Mouse (Mus musculus): ENCODE results near the gene Tmem151b. TPM values are rescaled to one million over a fixed set of nuclear protein-coding genes. Genes with fewer than 3 reads are reported as not detected.

The Tmem151b gene
- polyA plus RNA-seq, 1 experiment from 2014 or later: 1.7 TPM

DNA sequence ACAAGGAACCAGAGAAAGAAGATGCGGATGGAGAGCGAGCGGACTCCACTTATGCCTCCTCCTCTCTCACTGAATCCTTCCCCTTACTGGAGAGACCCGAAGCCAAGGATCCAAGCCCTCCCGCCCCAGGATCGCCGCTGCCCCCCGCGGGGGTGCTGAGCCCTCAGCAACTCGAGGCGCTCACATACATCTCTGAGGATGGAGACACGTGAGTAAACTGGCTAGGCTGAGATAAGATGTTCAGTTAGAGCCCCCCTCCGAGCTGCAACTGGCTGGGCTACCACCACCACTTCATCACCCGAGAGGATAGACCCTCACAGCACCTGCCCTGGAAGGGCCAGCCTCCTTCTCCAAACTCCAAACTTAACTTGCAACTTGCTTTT, 6.6 kb upstream of the Tmem151b start:
- 2% methylated on average over 14 of the region's 14 CpGs for WGBS
- no peak for DNase-seq (ENCODE audit: low spot score)
- H3K9me3 ChIP-seq: no peaks in the 10 kb centered on the region
- peaks cover 36% of the 10 kb centered on the region for H3K4me1 ChIP-seq
- peak overlapping the region; percentile 75 for H3K27ac ChIP-seq
- H3K4me3 ChIP-seq: peak overlapping the region; percentile 76
- H3K36me3 ChIP-seq: 0 out of 2 replicates have a peak, but pooled peaks cover 7% of the 10 kb centered on the region
- H3K27me3 ChIP-seq (ENCODE audit: insufficient read depth, poor library complexity, severe bottlenecking): peaks cover 68% of the 10 kb centered on the region

GRCm38 (mm10) chr17:45555452-45556106, 6.1 kb upstream of the Tmem151b start, which contains the start of gene Nfkbie:
Nfkbie (plus strand) TSS chr17:45555703.
- H3K36me3 ChIP-seq: 0 out of 2 replicates have a peak, but pooled peaks cover 7% of the 10 kb centered on the region
- peak within 1 kb of the TSS; percentile 75 for H3K27ac ChIP-seq
- H3K27me3 ChIP-seq (ENCODE audit: insufficient read depth, poor library complexity, severe bottlenecking): peaks cover 73% of the 10 kb centered on the region
- H3K4me1 ChIP-seq: peaks cover 36% of the 10 kb centered on the region
- H3K9me3 ChIP-seq: no peaks in the 10 kb centered on the region
- H3K4me3 ChIP-seq: peak within 1 kb of the TSS; percentile 76
- DNase-seq (ENCODE audit: low spot score): peak; percentile 97
- under 1% methylated on average over 45 of the region's 45 CpGs for WGBS

DNA sequence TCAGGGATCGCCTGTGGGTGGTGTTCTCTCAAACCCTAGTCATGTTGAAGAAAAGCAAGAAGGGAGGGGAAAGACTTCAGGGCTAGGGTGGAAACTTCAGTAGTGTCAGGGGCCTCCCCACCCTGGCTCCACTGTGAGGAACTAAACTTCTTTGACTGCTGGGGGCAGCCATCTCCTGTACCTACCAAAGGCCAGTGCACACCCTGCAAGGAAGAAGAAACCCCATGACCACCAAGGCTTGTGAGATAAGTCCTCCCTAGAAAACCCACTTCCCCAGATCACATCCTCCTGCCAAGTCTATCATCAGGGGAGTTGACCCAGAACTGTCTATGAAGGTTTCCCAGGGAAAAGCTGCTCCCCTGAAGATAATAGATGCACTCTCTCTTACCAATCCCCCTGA, 4.9 kb upstream of the Tmem151b start:
- H3K9me3 ChIP-seq: no peaks in the 10 kb centered on the region
- H3K27ac ChIP-seq: no peak overlapping the region
- peaks cover 78% of the 10 kb centered on the region for H3K27me3 ChIP-seq (ENCODE audit: insufficient read depth, poor library complexity, severe bottlenecking)
- H3K4me1 ChIP-seq: peaks cover 47% of the 10 kb centered on the region
- no peak for DNase-seq (ENCODE audit: low spot score)
- 33% methylated on average over 1 of the region's 1 CpGs for WGBS
- no peak overlapping the region for H3K4me3 ChIP-seq
- H3K36me3 ChIP-seq: 0 out of 2 replicates have a peak, but pooled peaks cover 7% of the 10 kb centered on the region

- H3K4me3 ChIP-seq: no peak overlapping the region
- H3K27ac ChIP-seq: no peak overlapping the region
- peaks cover 79% of the 10 kb centered on the region for H3K27me3 ChIP-seq (ENCODE audit: insufficient read depth, poor library complexity, severe bottlenecking)
- H3K4me1 ChIP-seq: peaks cover 46% of the 10 kb centered on the region
- WGBS: 81% methylated on average over 3 of the region's 3 CpGs
- H3K9me3 ChIP-seq: no peaks in the 10 kb centered on the region
- H3K36me3 ChIP-seq: no peaks in the 10 kb centered on the region
- DNase-seq (ENCODE audit: low spot score): no peak
Observed at GRCm38 (mm10) chr17:45553065-45553464, 3.6 kb upstream of the Tmem151b start.

- 4% methylated on average over 8 of the region's 8 CpGs for WGBS
- peaks cover 35% of the 10 kb centered on the region for H3K4me1 ChIP-seq
- H3K27me3 ChIP-seq (ENCODE audit: insufficient read depth, poor library complexity, severe bottlenecking): peaks cover 79% of the 10 kb centered on the region
- H3K27ac ChIP-seq: no peak overlapping the region
- DNase-seq (ENCODE audit: low spot score): peak; percentile 88
- no peaks in the 10 kb centered on the region for H3K9me3 ChIP-seq
- H3K36me3 ChIP-seq: 0 out of 2 replicates have a peak, but pooled peaks cover 1% of the 10 kb centered on the region
- H3K4me3 ChIP-seq: no peak overlapping the region
Observed at GRCm38 (mm10) chr17:45551816-45552451, 2.5 kb upstream of the Tmem151b start.

- peaks cover 79% of the 10 kb centered on the region for H3K27me3 ChIP-seq (ENCODE audit: insufficient read depth, poor library complexity, severe bottlenecking)
- 63% methylated on average over 7 of the region's 7 CpGs for WGBS
Observed at GRCm38 (mm10) chr17:45551249-45551796, 1.8 kb upstream of the Tmem151b start.

DNA sequence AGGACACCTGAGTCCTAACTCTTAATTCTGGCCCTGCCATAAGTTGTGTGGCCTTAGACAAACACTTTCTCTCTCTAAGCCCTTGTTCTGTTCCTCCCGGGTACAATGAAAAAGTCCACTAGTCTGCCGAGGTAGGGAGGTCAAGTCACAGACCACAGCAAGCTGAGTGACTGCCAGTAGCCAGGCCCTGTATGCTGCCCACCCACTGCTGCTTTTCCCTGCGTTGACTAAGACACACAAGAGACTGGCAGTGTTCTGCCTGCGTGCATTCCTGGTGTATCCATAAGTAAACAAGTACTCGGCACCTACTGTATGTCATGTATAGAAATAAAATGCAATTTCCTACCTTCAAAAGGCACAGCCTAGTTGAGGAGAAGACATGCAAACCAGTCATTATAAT, 776 bp upstream of the Tmem151b start:
- Histone ChIP-seq H3K4me1 (peaks cover 30% of the 10 kb centered on the region), H3K27ac (peak overlapping the region; percentile 91; the same call in 1 of the 2 replicates), H3K36me3 (0 out of 2 replicates have a peak, but pooled peaks cover 2% of the 10 kb centered on the region), H3K9me3 (no peaks in the 10 kb centered on the region), H3K4me3 (peak overlapping the region; percentile 86), H3K27me3 (ENCODE audit: insufficient read depth, poor library complexity, severe bottlenecking) (peaks cover 82% of the 10 kb centered on the region)
- 31% methylated on average over 5 of the region's 5 CpGs for WGBS
- no peak for DNase-seq (ENCODE audit: low spot score)

More at GRCm38 (mm10) chr17:45551249-45551796, 1.8 kb upstream of the Tmem151b start:
- no peaks in the 10 kb centered on the region for H3K9me3 ChIP-seq
- peaks cover 29% of the 10 kb centered on the region for H3K4me1 ChIP-seq
- 0 out of 2 replicates have a peak, but pooled peaks cover 2% of the 10 kb centered on the region for H3K36me3 ChIP-seq
- H3K27ac ChIP-seq: no peak overlapping the region
- H3K4me3 ChIP-seq: no peak overlapping the region
- no peak for DNase-seq (ENCODE audit: low spot score)

DNA sequence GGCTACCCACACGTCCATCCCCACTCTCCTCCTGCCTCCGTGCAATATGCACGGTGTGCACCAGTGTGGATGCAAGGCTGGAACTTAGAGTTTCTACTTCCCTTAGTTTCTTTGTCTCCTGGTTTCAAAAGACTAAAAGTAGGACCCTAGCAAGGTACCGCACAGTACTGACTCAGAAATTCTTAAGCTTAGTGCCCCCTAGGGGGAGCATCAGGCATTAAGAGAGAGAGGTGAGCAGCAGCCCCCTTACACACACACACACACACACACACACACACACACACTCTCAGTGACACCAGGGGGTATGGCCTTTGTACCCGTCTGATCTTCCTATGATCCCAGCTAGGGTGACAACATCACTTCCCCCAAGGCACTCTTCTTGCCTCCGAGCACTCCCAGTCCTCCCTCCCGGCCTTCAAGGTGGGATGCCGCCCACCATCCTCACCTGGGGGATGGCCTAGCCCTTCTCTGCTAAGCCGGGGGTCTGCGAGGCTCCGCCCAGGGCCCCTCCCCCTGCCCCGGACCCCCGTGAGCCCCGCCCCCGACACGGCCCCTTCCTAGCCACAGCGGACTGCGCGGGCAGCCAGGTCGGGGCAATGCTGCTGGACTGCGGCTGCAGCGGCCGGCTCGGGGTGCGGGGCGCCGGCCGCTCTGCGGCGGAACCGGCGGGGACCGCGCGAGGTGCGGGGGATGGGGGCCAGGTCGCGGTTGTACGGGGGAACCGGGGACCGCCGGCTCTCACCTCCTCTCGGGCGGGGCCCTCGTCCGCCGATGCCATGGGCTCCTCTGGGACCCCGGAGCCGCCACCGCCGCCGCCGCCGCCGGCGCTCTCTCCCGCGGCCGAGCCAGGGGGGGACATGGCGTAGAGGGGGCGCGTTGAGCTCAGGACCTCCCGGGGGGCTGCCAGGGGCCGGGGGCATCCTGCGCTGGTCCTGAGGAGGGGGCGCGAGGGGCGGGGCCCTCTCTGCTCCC, 650 bp downstream of the Tmem151b start:
- H3K36me3 ChIP-seq: 0 out of 2 replicates have a peak, but pooled peaks cover 2% of the 10 kb centered on the region
- no peak for DNase-seq (ENCODE audit: low spot score)
- peak overlapping the region; percentile 91 for H3K27ac ChIP-seq
- H3K4me3 ChIP-seq: peak overlapping the region; percentile 86
- H3K4me1 ChIP-seq: peaks cover 44% of the 10 kb centered on the region
- 3% methylated on average over 56 of the region's 68 CpGs for WGBS
- H3K27me3 ChIP-seq (ENCODE audit: insufficient read depth, poor library complexity, severe bottlenecking): peaks cover 88% of the 10 kb centered on the region
- no peaks in the 10 kb centered on the region for H3K9me3 ChIP-seq

DNA sequence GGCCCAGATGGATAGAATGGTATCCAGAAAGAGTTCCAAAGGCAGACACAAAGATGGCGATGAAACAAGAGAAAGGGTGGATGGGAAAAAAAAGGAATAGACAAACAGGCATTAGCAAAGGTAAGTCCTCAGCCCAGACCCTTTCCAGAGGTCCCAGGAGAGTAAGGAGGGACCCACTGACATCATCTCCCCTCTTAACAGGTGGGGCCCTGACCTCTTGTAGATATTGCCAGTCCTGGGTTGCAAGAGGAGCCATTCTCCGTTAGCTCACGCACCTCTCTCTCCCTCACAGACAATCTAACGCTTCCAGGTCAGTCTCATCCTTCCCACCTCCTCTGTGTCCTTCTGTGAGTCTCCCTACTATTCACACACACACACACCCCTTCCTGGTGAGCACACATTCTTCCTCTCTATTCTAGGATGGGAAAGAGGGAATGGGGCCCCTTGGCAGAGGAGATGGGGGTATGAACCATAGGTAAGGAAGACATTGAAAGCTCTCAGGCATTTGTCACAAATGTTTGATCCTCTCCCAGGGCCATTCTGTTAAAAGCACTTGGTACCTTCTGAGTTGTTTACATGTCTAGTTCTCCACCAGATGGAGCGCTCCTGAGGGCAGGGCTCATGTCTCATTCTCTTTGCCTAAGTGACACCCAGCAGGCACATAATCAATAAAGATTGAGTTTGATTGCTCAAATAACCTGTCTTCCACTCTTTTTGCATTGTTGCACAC, 1.9 kb downstream of the Tmem151b start:
- 0 out of 2 replicates have a peak, but pooled peaks cover 2% of the 10 kb centered on the region for H3K36me3 ChIP-seq
- H3K9me3 ChIP-seq: no peaks in the 10 kb centered on the region
- peaks cover 45% of the 10 kb centered on the region for H3K4me1 ChIP-seq
- no peak overlapping the region for H3K27ac ChIP-seq
- DNase-seq (ENCODE audit: low spot score): no peak
- H3K4me3 ChIP-seq: no peak overlapping the region
- H3K27me3 ChIP-seq (ENCODE audit: insufficient read depth, poor library complexity, severe bottlenecking): peaks cover 93% of the 10 kb centered on the region
- WGBS: 70% methylated on average over 5 of the region's 5 CpGs

GRCm38 (mm10) chr17:45546941-45547340, 2.5 kb downstream of the Tmem151b start:
- H3K36me3 ChIP-seq: 0 out of 2 replicates have a peak, but pooled peaks cover 2% of the 10 kb centered on the region
- H3K4me1 ChIP-seq: peaks cover 44% of the 10 kb centered on the region
- no peaks in the 10 kb centered on the region for H3K9me3 ChIP-seq
- H3K27ac ChIP-seq: no peak overlapping the region
- peaks cover 99% of the 10 kb centered on the region for H3K27me3 ChIP-seq (ENCODE audit: insufficient read depth, poor library complexity, severe bottlenecking)
- no peak for DNase-seq (ENCODE audit: low spot score)
- H3K4me3 ChIP-seq: no peak overlapping the region
- 55% methylated on average over 16 of the region's 16 CpGs for WGBS

GRCm38 (mm10) chr17:45545278-45545961, 4.1 kb downstream of the Tmem151b start:
- no peaks in the 10 kb centered on the region for H3K9me3 ChIP-seq
- WGBS: 3% methylated on average over 74 of the region's 74 CpGs
- peaks cover 41% of the 10 kb centered on the region for H3K4me1 ChIP-seq
- no peak for DNase-seq (ENCODE audit: low spot score)
- peak overlapping the region; percentile 54 for H3K4me3 ChIP-seq
- H3K27ac ChIP-seq: no peak overlapping the region
- H3K27me3 ChIP-seq (ENCODE audit: insufficient read depth, poor library complexity, severe bottlenecking): peaks cover 100% of the 10 kb centered on the region
- H3K36me3 ChIP-seq: 0 out of 2 replicates have a peak, but pooled peaks cover 2% of the 10 kb centered on the region

Measured in heart, embryonic 10.5 days (tissue).